In the genomic region with DNA sequence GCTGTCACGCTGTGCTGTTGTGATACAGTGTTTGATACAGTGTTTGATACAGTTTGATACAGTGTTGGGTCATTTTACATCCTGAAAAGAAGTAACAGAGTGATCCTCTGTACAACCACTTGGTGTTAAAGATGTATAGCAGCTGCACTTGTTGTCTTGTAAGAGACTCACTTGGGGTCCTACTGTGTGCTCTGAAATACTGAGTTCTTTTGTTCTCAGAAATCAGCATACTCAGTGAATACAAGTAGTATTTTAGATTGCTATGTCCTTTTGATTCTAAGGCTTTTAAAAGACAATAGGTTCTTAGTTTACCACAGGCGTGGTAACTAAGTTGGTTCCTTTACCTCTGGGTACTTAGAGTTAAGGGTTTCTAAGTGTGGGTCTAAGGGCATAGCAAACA, we compare ENCODE assay signal across 19 mouse cellular contexts. TPM values are rescaled to one million over a fixed set of nuclear protein-coding genes. Genes with fewer than 3 reads are reported as not detected.
DNase-seq lines count a peak whose midpoint lies in the region; TF ChIP-seq lines count a peak whose summit lies in the region.
"Had no signal": no experiment of that assay in that cellular context is flagged by ENCODE, and none has a peak within 500 bp of the region (broad histone marks: within the 10 kb centered on the region; RNA-seq: fewer than 3 reads in every experiment).

No protein-coding gene starts in this region.

- H3K9me3 ChIP-seq in ES-E14 (ENCODE audit: control insufficient read depth, insufficient read depth, low read depth, low read length): no peaks in the 10 kb centered on the region
- H3K9me3 ChIP-seq: embryonic facial prominence, embryonic 10.5 days; embryonic facial prominence, embryonic 12.5 days; forebrain, embryonic 13.5 days; forebrain, embryonic 15.5 days had no signal

- DNase-seq in ES-CJ7 (ENCODE audit: low read depth, low spot score) (peak; percentile 66), ES-E14 (ENCODE audit: low read depth, low spot score) (peak; percentile 31), R1 (ENCODE audit: low read depth, low spot score) (peak; percentile 90)
- DNase-seq in ovary, adult 18-20 months (ENCODE audit: low spot score): no peak
- no peak for DNase-seq in right cerebral cortex, adult 18-20 months
- no peak for DNase-seq in heart, adult 9 months (ENCODE audit: low spot score in 2 of 2)
- DNase-seq: adrenal gland, adult 8-10 months; adrenal gland, postnatal 14 days; adrenal gland, postnatal 36 days; cerebellum, adult 11-12 months; cerebellum, adult 2 months; cerebellum, adult 9-10 months; cerebellum, postnatal 10 days; cerebellum, postnatal 25 days; forebrain, postnatal 0 days had no signal

- in situ Hi-C loops in ES-E14 (cut with MboI; ENCODE audit: low sequenced_read_pairs in 2 of 2, unreplicated experiment in 2 of 2): no loop called here

- H3K9ac ChIP-seq in ES-E14 (ENCODE audit: insufficient read depth, low read depth, low read length, poor library complexity, severe bottlenecking): no peak overlapping the region
- H3K9ac ChIP-seq: embryonic facial prominence, embryonic 12.5 days; forebrain, embryonic 13.5 days; forebrain, embryonic 15.5 days; forebrain, postnatal 0 days had no signal

- H3K4me1 ChIP-seq in ES-E14 (ENCODE audit: control insufficient read depth in 2 of 2, insufficient read depth in 2 of 2, low read length in 2 of 2, poor library complexity in 1 of 2): peaks cover 0 to 2% of the 10 kb centered on the region in 2 experiments; a peak in 2 of 4 replicates
- H3K4me1 ChIP-seq: embryonic facial prominence, embryonic 10.5 days; embryonic facial prominence, embryonic 12.5 days; forebrain, embryonic 13.5 days; forebrain, embryonic 15.5 days had no signal

- H3K4me3 ChIP-seq in ES-E14 (ENCODE audit: insufficient read depth in 1 of 2, low read depth in 1 of 2, low read length in 2 of 2, poor library complexity in 1 of 2, severe bottlenecking in 1 of 2): no peak overlapping the region
- H3K4me3 ChIP-seq: embryonic facial prominence, embryonic 10.5 days; embryonic facial prominence, embryonic 12.5 days; forebrain, embryonic 13.5 days; forebrain, embryonic 15.5 days had no signal

- H3K36me3 ChIP-seq in ES-E14 (ENCODE audit: control insufficient read depth, insufficient read depth, low read length, poor library complexity, severe bottlenecking): peaks cover 11% of the 10 kb centered on the region

- no peak overlapping the region for H3K27ac ChIP-seq in ES-E14 (ENCODE audit: insufficient read depth, low read depth, low read length, poor library complexity, severe bottlenecking)
- H3K27ac ChIP-seq: embryonic facial prominence, embryonic 10.5 days; embryonic facial prominence, embryonic 12.5 days; forebrain, embryonic 13.5 days; forebrain, embryonic 15.5 days had no signal

TF ChIP-seq in ES-E14, 5 proteins besides CTCF, POLR2A, EP300 and RAD21:
- TF ChIP-seq ZC3H11A (IDR thresholded peaks at IDR 0.05; ENCODE audit: borderline replicate concordance, low read depth, low read length) (no peak), HCFC1 (IDR thresholded peaks at IDR 0.05; ENCODE audit: borderline replicate concordance, insufficient read depth, low read length) (no peak), MAFK (IDR thresholded peaks at IDR 0.05; ENCODE audit: insufficient read depth, low read depth, low read length) (no peak), CHD2 (IDR thresholded peaks at IDR 0.05; ENCODE audit: low read depth, low read length) (no peak), ZNF384 (IDR thresholded peaks at IDR 0.05; ENCODE audit: low read depth, low read length) (no peak)

RNA-seq across cellular contexts. Expression of a gene that starts 29.0 kb away (rescaled TPM):
- total RNA-seq in ES-E14 (2012; rRNA removed): 50.3 and 52.3 TPM in 2 replicates

Comparison
In these comparisons a context has a peak if more than half of its experiments do, and no peak if none do; other contexts are left out.
1. DNase-seq: peak in ES-CJ7 (single experiment), ES-E14 (single experiment) and R1 (single experiment); none in ovary, adult 18-20 months (single experiment), right cerebral cortex, adult 18-20 months (single experiment) and heart, adult 9 months (0 of 2).